Mouse (Mus musculus) cortical plate, adult 2 months (tissue): ENCODE measurements around the gene Camk2n2.
A peak's percentile ranks its signal among the peaks of the same experiment; 100 is the strongest.

Source experiments
- CTCF ChIP-seq: fragments of 200-500 bp; IDR thresholded peaks from 2 replicates; pipeline ENCODE4 v1.5.1; 2011; ENCODE audit warnings: mild to moderate bottlenecking, control low read depth, low read length; ENCODE audit not compliant: insufficient read depth; ENCODE audit errors: extremely low read depth
- POLR2A ChIP-seq: fragments of 200-500 bp; IDR thresholded peaks from 2 replicates; pipeline ENCODE4 v1.6.1; 2011; ENCODE audit warnings: mild to moderate bottlenecking, low read length, control low read depth; ENCODE audit not compliant: insufficient read depth; ENCODE audit errors: extremely low read depth

DNA sequence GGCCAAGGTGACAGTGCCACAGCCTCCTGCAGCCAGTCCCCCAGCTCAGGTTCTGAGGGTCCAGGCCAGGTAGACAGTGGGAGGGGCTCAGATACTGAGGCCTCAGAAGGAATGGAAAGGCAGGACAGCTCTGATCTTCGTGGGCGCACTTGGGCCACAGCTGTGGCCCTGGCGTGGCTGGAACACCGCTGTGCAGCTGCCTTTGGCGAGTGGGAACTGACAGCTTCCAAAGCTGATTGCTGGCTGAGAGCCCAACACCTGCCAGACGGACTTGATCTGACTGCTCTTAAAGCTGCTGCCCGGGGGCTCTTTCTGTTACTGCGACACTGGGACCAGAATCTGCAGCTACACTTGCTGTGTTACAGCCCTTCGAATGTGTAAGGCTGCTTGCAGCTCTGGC is 16.4 kb downstream of the Camk2n2 start:
- 0 out of 2 replicates have a peak, but pooled peaks have one; percentile 7 for TF ChIP-seq POLR2A
- no peak for TF ChIP-seq CTCF
